ENCODE assay signal across 18 mouse cellular contexts in genomic region chr14:79186976-79187375, GRCm38 (mm10).
"Had no signal": no experiment of that assay in that cellular context is flagged by ENCODE, and none has a peak within 500 bp of the region (broad histone marks: within the 10 kb centered on the region; RNA-seq: fewer than 3 reads in every experiment).

No protein-coding gene starts in this region.

- DNase-seq: cerebellum, adult 8-10 months; cerebellum, adult 9-10 months; cerebellum, postnatal 10 days; cerebellum, postnatal 14 days; cerebellum, postnatal 25 days; cerebellum, postnatal 36 days; embryo, embryonic 11 days; forebrain, postnatal 0 days; gastrocnemius, adult 2 months; gastrocnemius, postnatal 10 days; gastrocnemius, postnatal 14 days; gastrocnemius, postnatal 25 days; gastrocnemius, postnatal 36 days; heart, adult 18-20 months had no signal

- ATAC-seq: forebrain, embryonic 13.5 days; forebrain, embryonic 14.5 days; forebrain, embryonic 15.5 days; forebrain, embryonic 16.5 days; forebrain, postnatal 0 days had no signal
